In the genomic region with DNA sequence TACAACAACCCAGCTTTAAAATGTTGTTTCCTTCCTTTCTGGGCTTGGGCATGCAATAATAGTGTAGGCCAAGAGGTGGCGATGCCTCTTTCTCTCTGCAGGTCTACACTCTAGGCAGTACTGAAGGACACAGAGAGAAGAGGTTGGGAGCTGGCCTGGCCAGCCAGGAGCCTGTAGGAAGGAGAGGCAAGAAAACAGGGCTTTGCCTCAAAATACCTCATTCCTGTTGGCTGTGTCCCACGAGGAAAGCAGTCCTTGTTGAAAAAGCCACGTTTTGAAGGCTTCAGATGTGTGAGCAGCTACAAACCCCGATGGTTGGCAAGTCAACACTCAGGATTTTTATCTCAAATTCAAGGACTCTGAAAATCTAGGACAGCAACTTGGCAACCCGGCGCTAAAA, we compare ENCODE assay signal across 8 mouse cellular contexts.
DNase-seq lines count a peak whose midpoint lies in the region; ATAC-seq and TF ChIP-seq lines count a peak whose summit lies in the region.

No protein-coding gene starts in this region.

- dilution Hi-C loops in CH12.LX (cut with MboI; ENCODE audit: extremely low pct_ligation_motif_present, extremely low pct_unique_long_range_greater_than_20kb, low sequenced_read_pairs) = no loop called here

- H3K27me3 ChIP-seq in CH12.LX (replicated peaks) = no peaks in the 10 kb centered on the region
- 0 out of 2 replicates have a peak, but pooled peaks cover 11% of the 10 kb centered on the region for H3K27me3 ChIP-seq in kidney, embryonic 15.5 days
- no peaks in the 10 kb centered on the region; the same call in 1 of the 2 replicates for H3K27me3 ChIP-seq in liver, embryonic 11.5 days (replicated peaks; ENCODE audit: control insufficient read depth, insufficient read depth, low read length)
- H3K27me3 ChIP-seq in forebrain, embryonic 12.5 days = 0 out of 2 replicates have a peak, but pooled peaks cover 5% of the 10 kb centered on the region

- no peak overlapping the region for H3K4me2 ChIP-seq in CH12.LX (ENCODE audit: insufficient read depth, low read depth, poor library complexity, severe bottlenecking)
- H3K4me2 ChIP-seq in kidney, embryonic 15.5 days = no peak overlapping the region
- H3K4me2 ChIP-seq in liver, embryonic 11.5 days = no peak overlapping the region
- no peak overlapping the region for H3K4me2 ChIP-seq in forebrain, embryonic 12.5 days

- peak; percentile 73 to 84 for TF ChIP-seq CTCF in CH12.LX (conservative IDR thresholded peaks at IDR 0.05 in 1 of 2, IDR thresholded peaks at IDR 0.05 in 1 of 2; ENCODE audit: low read depth in 2 of 2, low read length in 2 of 2)

- in situ Hi-C loops in CH12.LX (cut with MboI; ENCODE audit: low pct_ligation_motif_present, low pct_unique_long_range_greater_than_20kb, low sequenced_read_pairs) = no loop called here

- no peak for TF ChIP-seq POLR2A in CH12.LX (IDR thresholded peaks at IDR 0.05; ENCODE audit: low read depth, low read length)

- TF ChIP-seq EP300 in CH12.LX (IDR thresholded peaks at IDR 0.05; ENCODE audit: low read length) = no peak

- peak; percentile 91 for TF ChIP-seq RAD21 in CH12.LX (IDR thresholded peaks at IDR 0.05; ENCODE audit: low read depth, low read length)

- WGBS in kidney, embryonic 15.5 days = 78% methylated on average over 6 of the region's 6 CpGs
- 58% methylated on average over 6 of the region's 6 CpGs for WGBS in liver, embryonic 11.5 days
- 74% methylated on average over 6 of the region's 6 CpGs for WGBS in forebrain, embryonic 12.5 days

- no peaks in the 10 kb centered on the region for H3K36me3 ChIP-seq in CH12.LX (replicated peaks in 1 of 2; ENCODE audit: control insufficient read depth in 1 of 2, insufficient read depth in 1 of 2, low read length in 1 of 2)
- no peaks in the 10 kb centered on the region for H3K36me3 ChIP-seq in kidney, embryonic 15.5 days
- no peaks in the 10 kb centered on the region for H3K36me3 ChIP-seq in liver, embryonic 11.5 days (ENCODE audit: control insufficient read depth, insufficient read depth, low read length)
- H3K36me3 ChIP-seq in forebrain, embryonic 12.5 days (replicated peaks) = no peaks in the 10 kb centered on the region

- no peak overlapping the region for H3K4me3 ChIP-seq in CH12.LX (replicated peaks in 1 of 3; ENCODE audit: low read depth in 2 of 3, low read length in 2 of 3, poor library complexity in 1 of 3)
- no peak overlapping the region for H3K4me3 ChIP-seq in kidney, embryonic 15.5 days (replicated peaks)
- no peak overlapping the region for H3K4me3 ChIP-seq in liver, embryonic 11.5 days (ENCODE audit: low read depth, low read length)
- no peak overlapping the region for H3K4me3 ChIP-seq in forebrain, embryonic 12.5 days (replicated peaks)

- no peaks in the 10 kb centered on the region for H3K79me2 ChIP-seq in CH12.LX (replicated peaks; ENCODE audit: control insufficient read depth, extremely low read depth, insufficient read depth, poor library complexity, severe bottlenecking)

- DNase-seq in 3134 (ENCODE audit: extremely low read depth, insufficient read length, low spot score) = peak; percentile 30
- DNase-seq in CH12.LX (ENCODE audit: extremely low read depth) = peak; percentile 77
- DNase-seq in c-Kit-positive CD71-positive TER-119-positive erythroid progenitor cells, embryonic 14.5 days (ENCODE audit: low spot score) = peak; percentile 31
- peak; percentile 49 for DNase-seq in gastrocnemius, adult 18-20 months (ENCODE audit: low spot score)
- no peak for DNase-seq in liver, embryonic 11.5 days (ENCODE audit: low spot score)
- peak; percentile 60 to 69 for DNase-seq in right cerebral cortex, postnatal 10 days (ENCODE audit: low spot score in 2 of 2)

- no peak overlapping the region for H3K27ac ChIP-seq in CH12.LX (ENCODE audit: insufficient read depth, low read depth)
- H3K27ac ChIP-seq in kidney, embryonic 15.5 days = no peak overlapping the region
- no peak overlapping the region for H3K27ac ChIP-seq in liver, embryonic 11.5 days (ENCODE audit: low read depth, low read length)
- no peak overlapping the region for H3K27ac ChIP-seq in forebrain, embryonic 12.5 days

- H3K4me1 ChIP-seq in CH12.LX (ENCODE audit: control insufficient read depth in 1 of 2, insufficient read depth in 2 of 2) = peaks cover 8 to 44% of the 10 kb centered on the region in 2 experiments; a peak in 3 of 4 replicates
- peaks cover 14% of the 10 kb centered on the region for H3K4me1 ChIP-seq in kidney, embryonic 15.5 days
- H3K4me1 ChIP-seq in liver, embryonic 11.5 days (replicated peaks; ENCODE audit: control insufficient read depth, insufficient read depth, low read length) = peaks cover 11% of the 10 kb centered on the region; the same call in 1 of the 2 replicates
- H3K4me1 ChIP-seq in forebrain, embryonic 12.5 days = no peaks in the 10 kb centered on the region

- peak; percentile 59; the same call in 1 of the 2 replicates for ATAC-seq in kidney, embryonic 15.5 days (replicated peaks; ENCODE audit: low FRiP score)
- ATAC-seq in liver, embryonic 11.5 days (replicated peaks; ENCODE audit: low FRiP score) = peak; percentile 68
- no peak for ATAC-seq in forebrain, embryonic 12.5 days (ENCODE audit: low FRiP score)

- H3K9ac ChIP-seq in CH12.LX (ENCODE audit: insufficient read depth, low read depth) = no peak overlapping the region
- H3K9ac ChIP-seq in kidney, embryonic 15.5 days = no peak overlapping the region
- H3K9ac ChIP-seq in liver, embryonic 11.5 days (ENCODE audit: low read depth, low read length) = no peak overlapping the region
- no peak overlapping the region for H3K9ac ChIP-seq in forebrain, embryonic 12.5 days

- peaks cover 3% of the 10 kb centered on the region for H3K9me3 ChIP-seq in CH12.LX (replicated peaks; ENCODE audit: low read length)
- H3K9me3 ChIP-seq in kidney, embryonic 15.5 days (replicated peaks) = no peaks in the 10 kb centered on the region
- no peaks in the 10 kb centered on the region for H3K9me3 ChIP-seq in liver, embryonic 11.5 days (ENCODE audit: control insufficient read depth, low read length)
- no peaks in the 10 kb centered on the region for H3K9me3 ChIP-seq in forebrain, embryonic 12.5 days

TF ChIP-seq in CH12.LX, 34 proteins besides CTCF, POLR2A, EP300 and RAD21:
- no peak for TF ChIP-seq PAX5 (IDR thresholded peaks at IDR 0.05; ENCODE audit: low read length)
- no peak for TF ChIP-seq NELFE (IDR thresholded peaks at IDR 0.05; ENCODE audit: low read depth, low read length)
- no peak for TF ChIP-seq KAT2A (IDR thresholded peaks at IDR 0.05; ENCODE audit: insufficient replicate concordance, low read length)
- TF ChIP-seq SMC3 (IDR thresholded peaks at IDR 0.05; ENCODE audit: low read depth, low read length) = peak; percentile 96
- peak; percentile 23; the same call in 1 of the 2 replicates for TF ChIP-seq ELF1 (IDR thresholded peaks at IDR 0.05; ENCODE audit: low read depth, low read length)
- peak; percentile 64 for TF ChIP-seq IRF4 (IDR thresholded peaks at IDR 0.05; ENCODE audit: low read depth, low read length)
- TF ChIP-seq MYC (IDR thresholded peaks at IDR 0.05; ENCODE audit: low read depth, low read length) = no peak
- TF ChIP-seq ZKSCAN1 (IDR thresholded peaks at IDR 0.05; ENCODE audit: borderline replicate concordance, low read depth, low read length) = no peak
- no peak for TF ChIP-seq ETS1 (conservative IDR thresholded peaks at IDR 0.05; ENCODE audit: low read depth, low read length)
- no peak for TF ChIP-seq CHD2 (IDR thresholded peaks at IDR 0.05; ENCODE audit: low read length)
- TF ChIP-seq GABPA (IDR thresholded peaks at IDR 0.05; ENCODE audit: insufficient replicate concordance, low read depth, low read length) = no peak
- TF ChIP-seq MAFK (IDR thresholded peaks at IDR 0.05; ENCODE audit: insufficient replicate concordance, low read length) = no peak
- TF ChIP-seq RCOR1 (conservative IDR thresholded peaks at IDR 0.05; ENCODE audit: low read depth, low read length) = no peak
- TF ChIP-seq USF2 (conservative IDR thresholded peaks at IDR 0.05; ENCODE audit: low read depth, low read length) = no peak
- no peak for TF ChIP-seq E2F4 (IDR thresholded peaks at IDR 0.05; ENCODE audit: insufficient replicate concordance, low read depth, low read length)
- no peak for TF ChIP-seq MEF2A (IDR thresholded peaks at IDR 0.05; ENCODE audit: borderline replicate concordance, low read depth, low read length)
- TF ChIP-seq JUND (conservative IDR thresholded peaks at IDR 0.05; ENCODE audit: low read depth, low read length) = no peak
- TF ChIP-seq POLR2AphosphoS2 (IDR thresholded peaks at IDR 0.05; ENCODE audit: low read depth, low read length) = no peak
- peak; percentile 37; the same call in 1 of the 2 replicates for TF ChIP-seq TCF12 (IDR thresholded peaks at IDR 0.05; ENCODE audit: low read depth, low read length)
- no peak for TF ChIP-seq JUN (IDR thresholded peaks at IDR 0.05; ENCODE audit: insufficient read depth, low read depth, low read length)
- TF ChIP-seq NRF1 (IDR thresholded peaks at IDR 0.05; ENCODE audit: low read depth, low read length) = no peak
- TF ChIP-seq ZMIZ1 (IDR thresholded peaks at IDR 0.05; ENCODE audit: low read depth, low read length) = no peak
- TF ChIP-seq MAX (IDR thresholded peaks at IDR 0.05; ENCODE audit: low read length) = no peak
- TF ChIP-seq BHLHE40 (IDR thresholded peaks at IDR 0.05; ENCODE audit: low read depth, low read length) = no peak
- no peak for TF ChIP-seq UBTF (IDR thresholded peaks at IDR 0.05; ENCODE audit: low read depth, low read length)
- TF ChIP-seq TBP (conservative IDR thresholded peaks at IDR 0.05; ENCODE audit: low read depth, low read length) = 0 out of 2 replicates have a peak, but pooled peaks have one; percentile 27
- no peak for TF ChIP-seq USF1 (IDR thresholded peaks at IDR 0.05; ENCODE audit: low read depth, low read length)
- TF ChIP-seq MAZ (IDR thresholded peaks at IDR 0.05; ENCODE audit: low read depth, low read length) = 0 out of 2 replicates have a peak, but pooled peaks have one; percentile 37
- TF ChIP-seq SIN3A (IDR thresholded peaks at IDR 0.05; ENCODE audit: low read length) = no peak
- TF ChIP-seq CHD1 (IDR thresholded peaks at IDR 0.05; ENCODE audit: low read depth, low read length) = no peak
- 0 out of 2 replicates have a peak, but pooled peaks have one; percentile 20 for TF ChIP-seq ZNF384 (IDR thresholded peaks at IDR 0.05; ENCODE audit: low read depth, low read length)
- TF ChIP-seq HCFC1 (IDR thresholded peaks at IDR 0.05; ENCODE audit: low read depth, low read length) = peak; percentile 48
- peak; percentile 77 for TF ChIP-seq ZC3H11A (IDR thresholded peaks at IDR 0.05; ENCODE audit: low read depth, low read length)
- TF ChIP-seq MXI1 (IDR thresholded peaks at IDR 0.05; ENCODE audit: low read depth, low read length) = no peak
